Mouse (Mus musculus): ENCODE data around the gene Gm11213.

Gene Gm11213

GRCm38 (mm10) chr4:63604945-63605344, at the start of gene Gm11213:
Gene Gm11213, minus strand, starts transcription at chr4:63605261.
- DNase-seq = no peak

GRCm38 (mm10) chr4:63654381-63654780, 49.3 kb upstream of the Gm11213 start:
- DNase-seq = peak; percentile 27

DNA sequence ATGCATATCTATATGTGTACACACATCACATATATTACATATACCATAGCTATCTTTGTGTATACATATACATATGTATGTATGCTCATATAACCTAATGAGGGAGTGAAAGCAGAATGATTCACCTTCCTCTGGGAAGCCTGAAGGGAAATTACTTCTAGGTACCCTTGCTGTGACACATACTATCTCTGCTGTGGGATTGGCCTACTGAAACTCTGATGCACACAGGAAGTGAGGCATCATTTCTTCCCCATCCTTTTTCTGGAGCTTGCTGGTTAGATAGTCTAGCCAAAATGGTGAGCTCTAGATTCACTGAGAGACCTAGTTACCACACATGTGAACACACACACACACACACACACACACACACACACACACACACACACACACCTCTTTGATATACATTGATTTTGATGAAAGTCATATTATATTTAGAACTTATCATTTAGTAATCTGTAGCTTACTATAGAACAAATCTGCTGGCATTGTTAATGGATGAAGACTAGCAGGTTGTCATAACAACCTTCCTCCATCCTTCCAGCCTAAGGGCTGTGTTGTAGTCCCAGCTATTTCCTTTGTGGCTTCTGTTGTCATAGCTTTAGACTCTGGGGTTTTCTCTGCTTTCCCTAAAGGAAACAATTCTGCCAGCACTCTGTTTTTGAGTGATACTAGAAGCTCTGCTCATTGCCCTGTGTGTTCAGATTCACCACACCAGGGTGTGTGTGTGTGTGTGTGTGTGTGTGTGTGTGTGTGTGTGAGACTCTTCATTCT, 39.1 kb upstream of the Gm11213 start:
- no peak for DNase-seq

DNA sequence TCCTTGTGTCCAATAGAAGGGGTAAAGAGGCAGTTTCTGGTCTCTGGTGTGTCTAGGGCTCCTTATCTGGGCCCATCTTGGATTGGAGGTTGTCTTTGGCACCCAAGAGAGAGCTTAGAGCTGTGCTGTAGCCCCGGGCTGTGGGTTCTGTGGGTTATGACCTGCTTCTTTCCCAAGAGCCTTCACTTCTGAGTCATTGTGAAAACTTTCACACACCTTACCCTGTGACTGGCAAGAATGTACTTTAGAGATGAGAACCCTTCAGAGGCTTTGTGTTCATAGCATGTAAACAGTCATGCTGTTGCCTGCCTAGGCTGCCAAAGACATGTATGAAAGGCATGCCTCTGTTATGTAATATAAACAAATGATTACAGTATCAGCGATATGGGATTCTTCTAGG, 34.8 kb upstream of the Gm11213 start:
- no peak for DNase-seq

GRCm38 (mm10) chr4:63638603-63639002, 33.5 kb upstream of the Gm11213 start:
- no peak for DNase-seq

DNA sequence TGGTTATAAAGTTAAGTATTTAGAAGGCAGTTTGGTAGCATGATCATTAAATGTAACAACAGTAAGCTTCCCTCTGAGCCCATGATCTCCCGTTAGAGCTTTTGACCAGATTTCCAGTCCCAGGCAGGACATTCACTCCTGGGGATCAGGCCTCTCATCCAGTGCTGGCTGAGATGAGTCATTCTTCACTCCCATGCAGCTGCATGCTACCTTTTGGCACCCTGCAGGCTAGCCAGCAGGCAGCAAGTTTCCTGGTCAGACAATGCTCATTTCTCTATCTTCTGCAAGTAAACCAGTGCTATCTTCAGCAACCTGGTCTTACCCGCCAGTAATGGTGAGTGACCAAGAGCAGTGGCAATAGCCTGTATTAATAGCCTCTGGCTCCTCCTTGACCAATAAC, 28.1 kb upstream of the Gm11213 start:
- DNase-seq = no peak

- DNase-seq = no peak
Measured at GRCm38 (mm10) chr4:63627111-63627510, 22.1 kb upstream of the Gm11213 start.

GRCm38 (mm10) chr4:63625563-63626080, 20.6 kb upstream of the Gm11213 start:
- no peak for DNase-seq

GRCm38 (mm10) chr4:63622378-63622835, 17.3 kb upstream of the Gm11213 start, which contains the start of gene Tex48:
Gene Tex48, minus strand, starts transcription at chr4:63622428.
- DNase-seq = peak; percentile 75

DNA sequence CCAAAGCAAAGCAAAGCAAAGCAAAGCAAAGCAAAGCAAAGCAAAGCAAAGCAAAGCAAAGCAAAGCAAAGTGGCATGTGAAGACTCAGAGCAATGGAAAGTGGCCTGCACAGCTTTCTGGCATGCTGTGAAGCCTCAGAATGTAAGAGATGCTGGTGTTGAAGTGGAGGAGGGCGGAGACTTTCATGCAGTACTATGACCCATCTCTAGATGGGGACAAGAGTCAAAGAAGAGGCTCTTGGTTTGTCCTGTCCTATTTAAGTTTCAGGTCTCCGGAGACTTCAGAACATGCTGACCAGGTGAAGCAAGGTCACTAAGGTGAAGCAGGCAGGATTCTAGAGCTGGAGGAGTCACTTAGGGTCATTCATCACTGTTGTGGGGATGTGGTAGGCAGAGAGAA, 16.8 kb upstream of the Gm11213 start:
- no peak for DNase-seq

- no peak for DNase-seq
Measured at GRCm38 (mm10) chr4:63608391-63608790, 3.3 kb upstream of the Gm11213 start.

DNA sequence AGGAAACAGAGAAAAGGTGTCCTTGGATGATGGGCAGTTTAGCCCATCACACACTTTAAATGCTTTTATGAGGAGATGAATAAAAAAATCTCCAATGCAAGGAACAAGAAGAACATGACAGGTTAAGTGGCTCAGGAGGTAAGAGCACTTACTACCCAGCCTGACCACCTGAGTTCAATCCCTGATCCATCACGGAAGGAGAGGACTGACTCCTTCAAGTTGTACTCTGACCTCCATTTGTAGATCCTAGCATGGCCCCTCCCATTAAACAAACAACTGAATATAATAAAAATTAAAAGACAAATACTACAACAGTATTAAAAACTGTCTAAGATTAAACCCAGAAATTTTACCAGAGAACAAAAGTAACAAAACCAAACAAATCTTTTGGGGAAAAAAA, 907 bp upstream of the Gm11213 start:
- DNase-seq = no peak

DNA sequence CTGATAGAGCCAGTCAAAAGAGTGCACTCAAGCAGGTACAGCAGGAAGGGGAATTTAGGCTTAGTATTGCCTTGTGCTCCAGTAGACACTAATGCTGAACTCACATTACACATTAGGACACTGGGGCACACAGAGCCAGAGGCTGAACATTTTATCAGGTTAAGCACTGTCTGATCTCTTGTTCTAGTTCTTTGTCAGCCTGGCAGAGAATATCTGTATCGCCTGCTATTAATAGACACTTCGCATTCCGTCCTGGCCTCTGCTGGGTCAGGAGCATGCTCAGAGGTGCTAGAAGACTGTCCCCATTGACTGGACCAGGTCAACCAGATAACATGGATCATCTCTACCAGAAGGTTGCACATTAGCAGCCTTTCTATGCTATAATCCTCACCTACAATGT, 484 bp upstream of the Gm11213 start:
- DNase-seq = no peak

- DNase-seq = no peak
Measured at GRCm38 (mm10) chr4:63601263-63601662, 3.8 kb downstream of the Gm11213 start.

- DNase-seq = no peak
Measured at GRCm38 (mm10) chr4:63600786-63601185, 4.3 kb downstream of the Gm11213 start.

DNA sequence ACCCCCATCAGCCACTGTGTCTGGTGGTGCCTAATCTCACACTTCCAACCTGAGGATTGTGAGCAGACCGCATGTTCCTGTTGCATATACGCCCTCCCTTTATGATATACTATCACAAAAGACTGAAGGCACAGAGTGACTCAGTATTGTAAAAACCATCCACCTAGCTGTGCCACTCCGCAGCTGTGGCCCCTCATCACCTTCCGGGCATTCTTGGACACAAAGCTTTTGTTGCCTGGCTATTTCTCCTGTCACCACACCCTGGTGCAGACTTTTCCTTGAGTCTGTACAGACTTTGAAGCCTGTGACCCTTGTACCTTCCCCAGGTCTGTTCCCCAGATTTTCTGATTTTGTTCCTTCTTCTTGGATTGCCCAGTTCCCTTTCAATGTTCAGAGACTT, 9.1 kb downstream of the Gm11213 start:
- DNase-seq = no peak

DNA sequence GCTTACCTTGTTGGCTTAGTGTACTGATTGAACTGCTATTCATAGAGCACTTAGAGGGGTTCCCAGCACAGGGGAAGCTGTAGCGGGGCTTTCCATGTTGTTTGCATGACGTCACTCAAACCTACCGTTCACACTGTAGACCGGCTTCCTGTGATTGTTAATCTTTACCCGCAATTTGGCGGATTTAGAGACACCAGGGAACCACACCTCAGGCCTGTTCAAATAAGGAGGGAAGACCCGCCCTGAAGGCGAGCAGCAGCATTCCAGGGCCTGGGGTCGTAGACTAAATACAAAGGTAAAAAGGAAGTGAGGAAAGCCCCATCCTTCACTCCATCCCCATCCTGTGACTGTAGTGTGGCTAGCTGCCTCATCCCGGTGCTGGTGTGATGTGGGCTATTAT, 9.8 kb downstream of the Gm11213 start:
- DNase-seq = no peak

DNA sequence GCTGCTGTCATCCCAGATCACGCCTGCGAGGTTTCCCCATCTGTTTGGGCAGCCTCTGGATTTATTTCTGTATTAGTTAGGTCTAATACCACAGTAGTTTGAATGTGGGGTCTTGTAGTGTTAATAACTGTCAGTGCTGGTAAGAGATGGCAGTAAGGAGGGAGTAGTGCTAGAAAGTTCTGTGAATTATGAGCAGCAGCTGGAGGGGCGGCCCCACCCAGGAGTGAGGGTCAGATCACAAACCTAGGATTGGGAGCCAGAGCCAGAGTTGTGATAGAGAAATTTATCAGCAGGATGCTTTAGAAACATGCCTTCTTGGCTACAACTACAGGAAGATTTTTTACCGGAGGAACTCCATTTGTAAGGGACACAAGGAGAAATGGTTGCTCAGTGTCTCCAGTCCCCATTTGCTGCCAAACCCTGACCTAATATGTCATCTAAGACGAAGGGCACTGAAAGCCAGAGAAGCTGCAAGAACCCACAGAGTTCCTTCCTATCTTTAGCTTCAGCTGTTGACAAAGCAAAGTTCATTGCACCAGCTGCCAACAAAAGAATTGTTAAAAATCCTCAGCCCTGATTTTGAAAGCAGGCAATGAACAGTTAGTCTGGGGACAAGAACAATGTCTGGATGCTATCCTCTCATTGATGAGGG, 10.5 kb downstream of the Gm11213 start:
- DNase-seq = no peak

GRCm38 (mm10) chr4:63590538-63590937, 14.5 kb downstream of the Gm11213 start:
- no peak for DNase-seq

GRCm38 (mm10) chr4:63589987-63590386, 15.1 kb downstream of the Gm11213 start:
- no peak for DNase-seq

DNA sequence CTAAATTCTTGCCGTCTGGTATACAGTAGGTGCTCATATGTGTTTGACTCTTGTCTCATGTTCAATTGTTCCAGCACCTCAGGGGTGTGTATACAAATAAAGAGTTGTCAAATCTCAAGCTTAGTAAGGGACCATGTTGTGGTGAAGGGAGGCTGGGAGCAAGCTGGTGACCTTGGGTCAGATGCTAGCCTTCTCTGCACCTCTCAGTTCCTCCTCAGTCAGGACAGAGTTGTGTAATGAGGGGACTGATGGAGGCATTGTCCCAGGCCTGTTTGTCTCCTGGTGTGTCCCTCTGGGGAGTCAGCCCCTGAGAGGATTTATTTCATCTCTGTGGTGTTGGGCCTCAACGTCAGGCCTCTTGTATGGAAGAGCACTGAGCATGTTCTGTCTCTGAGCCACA, 18.8 kb downstream of the Gm11213 start:
- DNase-seq = no peak

DNA sequence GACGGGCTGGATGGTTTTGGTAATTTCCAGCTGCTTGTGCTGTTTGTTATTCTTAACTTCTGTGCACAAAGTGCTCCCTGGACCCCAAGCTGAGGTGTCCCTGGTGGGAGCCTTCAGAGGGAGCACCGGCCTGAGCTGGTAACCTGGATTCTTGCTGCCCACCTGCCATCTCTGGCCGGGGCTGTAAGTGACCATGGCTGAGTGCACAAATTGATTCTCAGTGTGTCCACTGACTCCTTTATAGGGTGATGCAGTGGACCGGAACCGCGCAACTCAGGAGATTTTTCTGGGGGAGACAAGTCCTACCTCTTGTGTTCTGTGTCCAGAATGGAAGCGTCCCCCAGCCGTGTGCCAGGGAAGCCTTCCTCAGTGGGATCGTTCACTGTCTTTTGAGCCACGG, 19.8 kb downstream of the Gm11213 start:
- DNase-seq = no peak

- no peak for DNase-seq
Measured at GRCm38 (mm10) chr4:63582580-63582979, 22.5 kb downstream of the Gm11213 start.

GRCm38 (mm10) chr4:63580078-63580477, 25.0 kb downstream of the Gm11213 start:
- DNase-seq = no peak
